Mouse (Mus musculus): Measurements from ENCODE around the gene Sprr2a2.
"Not testable (repeated sequence)": the region's sequence is repeated elsewhere in the genome, so short reads cannot be mapped to it uniquely, and the experiment has no call there.

The Sprr2a2 gene

DNA sequence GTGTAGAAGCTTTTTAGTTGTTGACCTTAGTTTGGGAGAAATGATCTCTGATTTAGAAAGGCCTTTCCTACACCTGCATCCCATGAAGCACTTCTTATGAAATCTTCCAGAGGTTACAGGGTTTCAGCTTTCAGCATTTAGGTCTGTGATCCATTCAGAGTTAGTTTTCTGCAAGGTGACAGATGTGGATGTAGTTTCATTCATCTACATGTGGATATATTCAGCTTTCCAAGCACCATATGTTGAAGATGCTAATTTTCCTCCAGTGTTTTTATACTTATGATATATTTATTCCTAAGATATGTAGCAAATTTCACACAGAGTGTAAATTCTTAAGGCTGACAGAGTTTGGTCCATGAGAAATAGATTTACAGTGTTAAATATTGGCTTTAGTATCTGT lies 57.8 kb downstream of the Sprr2a2 start:
- not testable (repeated sequence) for DNase-seq (ENCODE audit: low spot score in 2 of 2)

DNA sequence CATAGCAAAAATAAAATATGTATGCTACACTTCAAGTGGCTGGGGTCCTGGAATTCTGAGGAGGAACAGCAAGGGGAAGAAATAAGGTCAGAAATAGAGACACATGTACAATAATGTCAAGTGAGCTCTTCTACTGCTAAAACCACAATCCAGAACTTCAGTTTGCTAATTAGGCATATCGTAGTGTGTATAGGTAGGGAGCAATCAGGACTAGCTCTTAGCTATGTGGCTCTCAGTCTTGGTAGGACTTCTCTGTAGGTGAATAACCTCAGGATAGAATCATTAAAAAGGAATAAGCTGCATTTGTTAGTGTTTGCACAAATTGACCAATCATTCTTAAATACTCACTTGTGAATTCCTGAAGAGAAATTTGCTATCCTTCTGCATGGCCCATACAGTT lies 58.3 kb downstream of the Sprr2a2 start:
- not testable (repeated sequence) for DNase-seq (ENCODE audit: low spot score in 2 of 2)

DNA sequence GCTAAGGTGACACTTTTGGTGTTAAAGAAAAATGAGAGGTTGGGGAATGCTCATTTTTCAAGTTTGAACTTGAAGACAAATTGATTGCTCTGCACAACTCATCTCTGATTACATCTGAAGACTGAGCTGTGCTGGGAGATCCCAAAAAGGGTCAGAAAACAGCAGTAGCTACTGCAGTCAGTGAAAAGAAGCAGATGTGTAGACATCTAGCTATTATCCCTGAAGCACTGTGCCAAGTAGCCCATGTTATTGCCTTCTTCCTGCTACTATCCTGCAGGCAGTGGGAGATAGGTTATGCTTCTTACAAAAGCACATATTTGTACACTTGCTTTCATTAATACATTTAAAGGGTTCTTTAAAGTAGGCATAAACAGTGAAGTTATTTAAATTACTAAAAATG lies 63.9 kb downstream of the Sprr2a2 start:
- not testable (repeated sequence) for DNase-seq (ENCODE audit: low spot score in 2 of 2)

DNA sequence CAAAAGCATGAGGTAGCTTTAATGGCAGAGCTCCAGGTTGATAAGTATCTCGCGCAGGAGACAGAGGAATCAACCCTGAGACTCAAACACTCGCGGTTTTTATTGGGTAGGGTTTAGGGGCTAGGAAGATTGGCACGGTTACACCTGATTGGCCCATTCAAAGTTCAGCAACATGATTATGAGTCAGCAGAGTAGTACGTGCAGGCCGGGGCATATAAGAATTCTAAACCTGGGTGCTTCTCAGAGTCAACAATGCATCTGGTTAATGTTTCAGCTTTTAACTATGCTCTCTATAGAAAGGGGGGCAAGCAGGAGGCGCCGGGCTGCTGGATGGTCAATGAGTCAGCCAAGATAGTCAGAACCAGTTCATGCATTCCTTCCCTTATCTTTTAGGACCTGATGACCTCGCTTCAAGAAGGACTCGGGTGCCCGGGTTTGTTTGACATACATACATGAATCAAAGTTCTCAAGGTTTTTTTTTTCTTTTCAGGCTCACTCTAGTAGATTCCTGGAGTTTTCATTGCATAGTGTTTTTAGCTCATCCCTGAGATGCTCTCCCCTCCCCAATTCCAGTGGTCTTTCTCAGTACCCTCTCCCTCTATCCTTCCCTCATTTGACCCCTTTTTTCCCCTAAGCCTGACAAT lies 65.4 kb downstream of the Sprr2a2 start:
- DNase-seq (ENCODE audit: low spot score in 2 of 2), result not testable (repeated sequence)

DNA sequence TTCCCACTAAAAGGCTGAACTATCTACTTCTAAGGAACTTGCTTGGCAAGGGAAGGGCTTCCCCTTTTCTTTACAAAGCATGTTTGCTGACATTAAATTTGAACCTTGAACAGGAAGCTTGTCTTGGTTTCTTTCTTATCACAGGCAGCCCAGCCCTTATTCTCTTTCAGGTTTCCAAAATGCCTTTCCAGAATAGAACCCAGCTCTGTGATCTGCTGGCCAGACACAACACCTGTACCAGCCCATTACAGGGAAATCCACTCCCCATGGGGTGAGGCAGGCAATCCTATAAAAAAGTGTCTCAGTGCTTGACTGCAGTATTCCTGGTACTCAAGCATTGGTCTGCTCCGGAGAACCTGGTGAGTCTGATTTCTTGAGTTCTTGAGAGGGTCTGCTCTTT lies 69.4 kb downstream of the Sprr2a2 start, which contains the start of gene Sprr2a3:
Gene Sprr2a3 (plus strand): TSS at position 317 of the 400 bp plus-strand sequence.
- not testable (repeated sequence) for DNase-seq (ENCODE audit: low spot score in 2 of 2)

DNA sequence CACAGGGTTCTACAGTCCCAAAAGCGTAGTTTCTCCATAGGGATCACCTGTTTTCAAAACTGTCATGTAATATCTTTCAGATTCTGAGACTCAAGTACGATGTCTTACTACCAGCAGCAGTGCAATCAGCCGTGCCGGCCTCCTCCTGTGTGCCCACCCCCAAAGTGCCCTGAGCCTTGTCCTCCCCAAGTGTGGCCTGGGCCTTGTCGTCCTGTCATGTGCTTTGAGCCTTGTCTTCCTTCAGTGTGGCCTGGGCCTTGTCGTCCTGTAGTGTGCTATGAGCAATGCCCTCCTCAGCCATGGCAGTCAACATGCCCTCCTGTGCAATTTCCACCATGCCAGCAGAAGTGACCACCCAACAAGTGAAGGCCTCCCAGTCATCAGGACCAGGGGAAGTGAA lies 72.8 kb downstream of the Sprr2a2 start:
- not testable (repeated sequence) for DNase-seq (ENCODE audit: low spot score in 2 of 2)
